Mouse (Mus musculus) gastrocnemius, postnatal 4 days (tissue): ENCODE measurements around the gene Rhag. TPM values are rescaled to one million over a fixed set of nuclear protein-coding genes. Genes with fewer than 3 reads are reported as not detected.

Experiments
- DNase-seq, 2 experiments: peaks; one replicate each; pipeline ENCODE4 v3.0.0; 2021 to 2022; ENCODE audit warnings: low spot score in 2 of 2, mixed read lengths in 2 of 2
- total RNA-seq, 2 experiments: library from RNA; stranded (reverse); gene quantifications; 2 replicates each; pipeline ENCODE4 v1.2.3; 2021

Gene Rhag
- total RNA-seq, 2 experiments from 2014 or later = 0.65 TPM; not detected in 1

DNA sequence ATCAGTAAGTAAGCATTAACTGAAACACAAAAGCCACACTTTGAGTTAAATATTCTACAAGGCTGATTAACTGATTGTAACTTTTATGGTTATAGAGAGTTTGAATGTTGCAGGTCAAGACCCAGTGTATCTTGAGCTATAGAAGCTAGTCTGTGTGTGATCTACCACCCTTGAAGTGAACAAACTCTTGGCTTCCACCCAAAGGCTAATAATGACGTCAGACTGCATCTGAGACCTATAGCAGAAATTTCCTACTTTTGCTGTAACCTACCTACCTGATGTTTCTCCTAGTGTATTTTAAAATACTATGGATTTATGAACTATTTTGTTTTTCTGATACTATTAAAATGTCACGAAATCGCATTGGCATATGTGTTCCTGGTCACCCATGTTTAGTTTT, 63.8 kb downstream of the Rhag start:
- DNase-seq = no peak

DNA sequence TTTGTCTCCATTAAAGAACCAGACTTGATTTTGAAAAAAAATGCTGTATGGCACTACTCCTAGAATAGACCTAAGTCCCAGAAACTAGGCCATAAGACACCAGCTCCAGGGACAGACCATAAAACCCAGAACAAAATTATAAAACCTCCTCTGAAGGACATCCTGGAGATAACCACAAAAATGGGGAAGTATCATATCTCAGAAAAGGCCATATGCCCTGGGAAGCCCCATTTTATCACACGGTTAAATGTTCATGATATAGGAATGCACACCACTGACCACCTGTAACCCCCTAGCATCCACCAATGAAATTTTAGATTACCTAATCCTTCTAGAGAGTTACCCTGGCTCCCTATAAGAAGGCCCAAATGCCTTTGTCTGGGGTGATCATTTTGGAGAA, 64.6 kb downstream of the Rhag start:
- no peak for DNase-seq

DNA sequence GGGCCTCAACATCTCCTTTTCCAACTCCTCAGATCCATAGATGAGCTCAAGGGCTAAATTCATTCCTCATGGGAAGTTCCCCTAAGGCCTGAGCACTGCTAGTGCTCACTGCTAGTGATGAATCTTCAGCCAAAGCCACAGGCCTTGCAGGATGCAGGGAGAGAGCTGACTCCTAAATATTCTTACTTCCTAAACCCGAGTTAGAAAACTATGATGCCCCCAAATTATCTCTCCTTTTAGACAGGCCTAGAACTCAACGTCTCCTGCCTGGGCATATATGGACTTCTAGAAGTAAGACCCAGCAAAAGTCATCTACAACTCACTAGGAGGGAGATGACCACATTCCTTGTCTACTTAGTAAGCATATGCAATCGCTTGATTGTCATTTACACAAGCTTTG, 66.8 kb downstream of the Rhag start:
- no peak for DNase-seq

DNA sequence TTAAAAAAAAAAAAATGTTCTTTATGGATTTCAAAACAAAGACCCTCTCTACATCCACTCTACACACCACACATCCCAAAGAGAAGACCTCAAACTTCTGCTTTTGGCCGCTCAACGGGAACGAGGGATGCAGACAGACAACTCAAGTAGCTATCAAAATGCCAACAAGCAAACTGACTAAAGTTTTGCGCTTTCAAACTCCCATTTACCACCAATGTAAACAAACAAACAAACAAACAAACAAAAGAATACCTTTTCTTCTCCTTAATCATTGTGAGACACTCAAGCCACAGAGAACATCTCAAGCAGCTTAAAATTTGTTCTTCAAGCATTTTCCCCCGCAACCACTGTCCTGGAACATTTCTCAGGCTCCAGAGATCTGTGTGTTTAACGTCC, 68.6 kb downstream of the Rhag start:
- no peak for DNase-seq

DNA sequence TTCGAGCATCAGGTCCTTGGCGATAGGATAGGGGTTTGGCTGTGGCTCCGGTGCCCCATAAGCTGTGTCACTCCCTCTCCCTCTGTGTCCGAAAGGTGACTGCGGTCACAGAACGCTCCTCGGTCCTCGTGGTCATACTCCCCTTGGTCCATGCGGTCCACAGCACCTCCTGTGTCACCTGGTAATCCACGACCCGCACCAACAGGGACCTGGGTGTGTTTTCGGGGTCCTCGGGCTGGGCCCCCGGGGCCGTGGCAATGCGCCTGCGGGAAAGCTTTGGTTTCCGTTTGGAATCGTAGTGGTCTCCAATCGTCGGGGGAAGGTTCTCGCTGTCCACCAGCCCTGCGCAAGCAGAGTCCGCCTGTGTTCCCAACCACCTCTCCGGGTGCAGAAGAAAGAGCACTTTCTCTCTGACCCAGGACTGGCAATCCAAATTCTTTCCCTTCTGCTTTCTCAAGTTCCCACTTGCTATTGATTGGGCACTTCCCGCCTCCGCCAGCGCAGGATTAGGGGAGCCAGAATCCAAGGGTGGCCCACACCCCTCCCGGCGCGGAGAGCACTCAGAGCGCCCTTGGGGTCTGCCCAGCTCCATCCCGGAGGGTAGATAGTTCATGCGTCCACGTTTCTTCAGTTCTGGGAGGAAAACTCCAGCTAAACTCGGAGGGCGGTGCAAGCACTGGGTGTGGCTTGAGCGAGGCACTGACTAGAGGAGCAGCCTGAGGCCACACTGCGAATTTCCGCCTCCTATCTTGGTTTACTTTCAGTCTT, 69.2 kb downstream of the Rhag start, which contains the start of gene 9130008F23Rik:
Gene 9130008F23Rik, minus strand, starts transcription at position 636 of the 768 bp plus-strand sequence.
- peak; percentile 16 to 46 for DNase-seq

DNA sequence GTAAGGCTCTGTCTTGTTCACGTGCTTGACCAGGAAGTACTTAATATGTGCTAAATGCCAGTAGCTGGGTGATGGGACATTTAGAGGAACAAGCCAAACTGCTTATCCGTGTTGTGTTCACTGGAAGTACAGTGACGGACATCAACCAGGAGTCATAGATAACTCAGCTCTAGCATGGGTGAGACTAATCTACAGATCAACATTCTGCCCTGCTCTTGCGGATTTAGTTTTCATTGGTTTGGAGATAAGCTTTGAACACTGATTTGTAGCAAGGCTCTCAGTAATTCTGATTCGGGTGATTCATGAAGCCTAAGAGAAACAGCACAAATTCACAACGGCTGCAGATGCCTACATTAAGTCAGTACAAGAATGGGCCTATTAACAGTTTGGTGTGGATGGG, 71.2 kb downstream of the Rhag start:
- no peak for DNase-seq

DNA sequence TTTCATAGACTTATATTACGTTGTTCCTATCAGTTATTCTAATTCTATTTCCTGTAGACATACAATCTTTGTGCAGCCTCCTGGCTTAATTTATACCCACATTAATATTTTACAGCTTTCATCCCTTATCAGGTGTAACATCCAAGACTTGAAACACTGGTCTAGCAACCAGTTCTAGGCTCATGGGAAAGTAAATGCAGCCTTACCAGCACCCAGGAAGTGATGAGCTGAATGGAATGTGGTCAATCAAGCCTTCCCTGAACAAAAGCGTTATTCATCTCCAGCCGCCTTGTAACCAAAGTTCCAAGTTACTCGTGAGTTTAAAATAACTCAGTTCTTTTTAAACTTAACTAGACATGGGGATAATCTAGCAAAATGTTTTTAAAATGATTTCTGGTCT, 74.2 kb downstream of the Rhag start:
- no peak for DNase-seq

DNA sequence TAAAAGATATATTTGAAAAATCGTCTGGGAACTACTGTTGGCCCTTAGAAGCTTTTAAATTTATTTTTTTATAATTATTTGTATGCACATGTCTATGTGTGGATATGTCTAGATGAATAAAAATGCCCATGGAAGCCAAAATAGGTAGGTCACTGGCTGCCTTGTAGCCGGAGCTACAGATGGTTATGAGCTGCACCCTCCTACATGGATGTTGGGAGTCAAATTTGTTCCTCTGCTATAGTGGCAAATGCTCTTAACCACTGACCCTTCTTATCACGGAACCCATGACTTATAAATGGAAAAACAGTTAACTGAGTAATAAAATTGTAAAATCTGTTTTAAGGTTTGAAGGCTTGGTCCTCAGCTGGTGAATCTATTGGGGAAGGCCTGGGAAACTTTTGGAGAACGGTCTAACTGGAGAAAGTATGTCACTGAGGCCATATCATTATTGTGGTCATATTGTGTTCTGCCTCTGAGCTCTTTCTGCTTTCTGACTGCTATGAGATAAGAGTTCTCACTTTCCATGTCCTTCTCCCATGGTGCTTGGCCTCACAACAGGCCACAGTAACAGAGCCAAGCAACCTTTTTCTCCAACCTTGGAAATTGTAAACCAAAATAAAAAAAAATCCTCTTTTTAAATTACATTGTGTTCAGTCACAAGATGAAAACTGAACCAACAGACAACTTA, 77.1 kb downstream of the Rhag start:
- DNase-seq = no peak

Other genes with a start within 250 kb of the Rhag start
- gene Esp6, start 249.6 kb upstream of the Rhag start, total RNA-seq = not detected
- gene Esp4, start 212.5 kb upstream of the Rhag start, total RNA-seq = not detected
- gene Esp3, start 179.1 kb upstream of the Rhag start, total RNA-seq = not detected
- gene Esp1, start 84.0 kb upstream of the Rhag start, total RNA-seq = not detected
- not detected for gene Crisp2, start 4.1 kb upstream of the Rhag start, total RNA-seq
- under 1 TPM; 0.16 to 0.49 TPM for gene 9130008F23Rik, start 69.4 kb downstream of the Rhag start, total RNA-seq
- gene Glyatl3, start 103.2 kb downstream of the Rhag start, total RNA-seq = not detected
- gene Mut, start 123.6 kb downstream of the Rhag start, total RNA-seq = 10 to 100 TPM; 30.1 to 30.8 TPM
- gene Cenpq, start 123.9 kb downstream of the Rhag start, total RNA-seq = 1 to 10 TPM; 7.7 to 9.8 TPM